Mouse (Mus musculus) kidney, adult 2 months (tissue): Measurements from ENCODE around the gene Ece2. TPM values are rescaled to one million over a fixed set of nuclear protein-coding genes. Genes with fewer than 3 reads are reported as not detected.

Source experiments
- DNase-seq: peaks from one replicate; pipeline ENCODE4 v3.0.0; 2021
- H3K27ac ChIP-seq: fragments of 200-500 bp; 2 replicates; pipeline ENCODE4 v1.5.1; 2012; ENCODE audit warnings: low read depth, low read length, control low read depth, inconsistent platforms; ENCODE audit not compliant: insufficient read depth
- H3K27me3 ChIP-seq: fragments of 200-500 bp; replicated peaks from 2 replicates; pipeline ENCODE4 v1.6.1; 2012; ENCODE audit warnings: mild to moderate bottlenecking, moderate library complexity, low read length, inconsistent platforms; ENCODE audit not compliant: control insufficient read depth, insufficient read depth
- H3K36me3 ChIP-seq: fragments of 200-500 bp; 2 replicates; pipeline ENCODE4 v1.6.1; 2012; ENCODE audit warnings: mild to moderate bottlenecking, moderate library complexity, low read length, inconsistent platforms; ENCODE audit not compliant: control insufficient read depth, insufficient read depth
- H3K4me1 ChIP-seq: fragments of 200-500 bp; 2 replicates; pipeline ENCODE4 v1.6.1; 2011; ENCODE audit warnings: low read length; ENCODE audit not compliant: control insufficient read depth, insufficient read depth
- H3K4me3 ChIP-seq: fragments of 200-500 bp; 2 replicates; pipeline ENCODE4 v1.5.1; 2011; ENCODE audit warnings: mild to moderate bottlenecking, low read depth, low read length, control low read depth; ENCODE audit not compliant: insufficient read depth
- CTCF ChIP-seq: fragments of 200-500 bp; conservative IDR thresholded peaks from 2 replicates; pipeline ENCODE4 v1.5.1; 2011; ENCODE audit warnings: low read depth, mild to moderate bottlenecking, control low read depth, low read length, moderate library complexity, mixed read lengths; ENCODE audit not compliant: insufficient read depth, insufficient read length
- POLR2A ChIP-seq: fragments of 200-500 bp; IDR thresholded peaks from one replicate; pipeline ENCODE4 v1.6.1; 2011; ENCODE audit warnings: low read depth, low read length, control low read depth
- WGBS: fragments of 180-500 bp; shearing (Covaris S2); methylation state at CpG from one replicate; pipeline ENCODE4 v1.1.7; 2018; 5-methylcytosine and 5-hydroxymethylcytosine counted together
- polyA plus RNA-seq: library from polyadenylated mRNA; depleted of rRNA; stranded (reverse); fragments of >200 nt; gene quantifications from 2 replicates; pipeline ENCODE4 v1.2.3, GENCODE M21; 2012

The Ece2 gene
- polyA plus RNA-seq, 1 experiment: not detected

- Histone ChIP-seq H3K36me3 (no peaks in the 10 kb centered on the region), H3K4me3 (no peak overlapping the region), H3K27ac (no peak overlapping the region), H3K4me1 (no peaks in the 10 kb centered on the region), H3K27me3 (no peaks in the 10 kb centered on the region; the same call in 1 of the 2 replicates)
- no peak for DNase-seq
- WGBS: 87% methylated on average over 4 of the region's 4 CpGs
- TF ChIP-seq CTCF (no peak), POLR2A (no peak)
These were observed 33.9 kb upstream of the Ece2 start for GRCm38 (mm10) chr16:20595737-20596136.

DNA sequence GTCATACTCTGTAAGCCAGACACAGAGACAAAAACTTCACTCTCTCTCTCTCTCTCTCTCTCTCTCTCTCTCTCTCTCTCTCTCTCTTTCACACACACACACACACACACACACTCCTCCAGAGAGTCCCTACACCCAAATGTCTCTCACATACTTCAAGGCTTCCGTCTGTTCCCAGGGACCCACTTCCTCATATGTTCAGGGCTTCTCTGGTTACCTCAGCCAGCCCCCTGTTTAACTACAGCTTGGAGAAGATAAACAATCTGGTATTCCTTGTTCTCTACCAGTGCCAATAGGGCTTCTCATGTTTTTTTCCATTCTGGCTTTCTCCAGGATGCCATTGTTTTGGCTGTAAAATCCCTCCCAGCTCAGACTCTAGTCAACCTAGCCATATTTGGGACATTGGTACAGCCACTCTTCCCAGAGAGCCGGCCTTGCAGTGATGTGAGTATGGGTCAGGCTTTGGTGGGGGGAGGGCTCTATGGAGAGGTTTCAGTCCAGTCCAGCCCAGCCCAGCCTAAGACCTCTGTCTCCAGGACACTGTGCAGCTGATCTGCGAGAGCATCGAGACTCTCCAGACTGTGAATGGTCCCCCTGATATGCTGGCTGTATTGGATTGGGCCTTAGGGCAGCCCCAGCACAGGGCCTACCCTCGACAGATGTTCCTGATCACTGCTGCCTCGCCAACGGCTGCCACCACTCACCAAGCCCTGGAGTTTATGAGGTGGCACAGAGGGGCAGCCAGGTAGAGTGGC is 32.8 kb upstream of the Ece2 start:
- TF ChIP-seq POLR2A (no peak), CTCF (no peak)
- Histone ChIP-seq H3K27ac (no peak overlapping the region), H3K4me3 (no peak overlapping the region), H3K36me3 (no peaks in the 10 kb centered on the region), H3K27me3 (no peaks in the 10 kb centered on the region), H3K4me1 (no peaks in the 10 kb centered on the region)
- DNase-seq: no peak
- 38% methylated on average over 7 of the region's 7 CpGs for WGBS

GRCm38 (mm10) chr16:20600511-20600910 is 29.1 kb upstream of the Ece2 start:
- TF ChIP-seq POLR2A: no peak
- no peak for TF ChIP-seq CTCF
- H3K27ac ChIP-seq: no peak overlapping the region
- WGBS: 63% methylated on average over 5 of the region's 5 CpGs
- no peak overlapping the region for H3K4me3 ChIP-seq
- H3K36me3 ChIP-seq: no peaks in the 10 kb centered on the region
- H3K27me3 ChIP-seq: no peaks in the 10 kb centered on the region
- DNase-seq: no peak
- no peaks in the 10 kb centered on the region for H3K4me1 ChIP-seq

DNA sequence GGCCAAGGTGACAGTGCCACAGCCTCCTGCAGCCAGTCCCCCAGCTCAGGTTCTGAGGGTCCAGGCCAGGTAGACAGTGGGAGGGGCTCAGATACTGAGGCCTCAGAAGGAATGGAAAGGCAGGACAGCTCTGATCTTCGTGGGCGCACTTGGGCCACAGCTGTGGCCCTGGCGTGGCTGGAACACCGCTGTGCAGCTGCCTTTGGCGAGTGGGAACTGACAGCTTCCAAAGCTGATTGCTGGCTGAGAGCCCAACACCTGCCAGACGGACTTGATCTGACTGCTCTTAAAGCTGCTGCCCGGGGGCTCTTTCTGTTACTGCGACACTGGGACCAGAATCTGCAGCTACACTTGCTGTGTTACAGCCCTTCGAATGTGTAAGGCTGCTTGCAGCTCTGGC is 24.9 kb upstream of the Ece2 start:
- Histone ChIP-seq H3K27me3 (no peaks in the 10 kb centered on the region), H3K27ac (no peak overlapping the region), H3K4me3 (no peak overlapping the region), H3K36me3 (no peaks in the 10 kb centered on the region), H3K4me1 (no peaks in the 10 kb centered on the region)
- DNase-seq: no peak
- no peak for TF ChIP-seq POLR2A
- TF ChIP-seq CTCF: no peak
- WGBS: 70% methylated on average over 9 of the region's 9 CpGs

GRCm38 (mm10) chr16:20610501-20611356 is 18.9 kb upstream of the Ece2 start:
- Histone ChIP-seq H3K27me3 (no peaks in the 10 kb centered on the region), H3K27ac (no peak overlapping the region), H3K36me3 (no peaks in the 10 kb centered on the region), H3K4me3 (peak overlapping the region; percentile 96), H3K4me1 (peaks cover 7% of the 10 kb centered on the region; the same call in 1 of the 2 replicates)
- under 1% methylated on average over 28 of the region's 28 CpGs for WGBS
- peak; percentile 85 for DNase-seq
- TF ChIP-seq CTCF: no peak
- TF ChIP-seq POLR2A: peak; percentile 72

GRCm38 (mm10) chr16:20611357-20612227 is 18.0 kb upstream of the Ece2 start, which contains the start of the genes Eef1akmt4, Gm49333 and Alg3:
Eef1akmt4 (plus strand) TSS chr16:20611593.
Gm49333 (plus strand) TSS chr16:20611610.
Alg3 (minus strand) TSS chr16:20611735.
- under 1% methylated on average over 41 of the region's 41 CpGs for WGBS
- peak; percentile 94 for DNase-seq
- Histone ChIP-seq H3K36me3 (no peaks in the 10 kb centered on the region), H3K4me3 (peak within 1 kb of the TSS; percentile 96), H3K27ac (no peak within 1 kb of the TSS), H3K4me1 (peaks cover 7% of the 10 kb centered on the region; the same call in 1 of the 2 replicates), H3K27me3 (no peaks in the 10 kb centered on the region)
- TF ChIP-seq CTCF (no peak), POLR2A (no peak)
